Mouse (Mus musculus) lung, postnatal 36 days (tissue): ENCODE measurements around the gene Gm5475.

Source experiments
- DNase-seq: peaks from one replicate; pipeline ENCODE4 v3.0.0; 2022; ENCODE audit warnings: mixed read lengths

Gene Gm5475

GRCm38 (mm10) chr15:100414011-100414410, 7.9 kb upstream of the Gm5475 start:
- no peak for DNase-seq

GRCm38 (mm10) chr15:100414942-100415341, 7.0 kb upstream of the Gm5475 start:
- DNase-seq = peak; percentile 42

- peak; percentile 53 for DNase-seq
These were observed 6.3 kb upstream of the Gm5475 start for GRCm38 (mm10) chr15:100415684-100416083.

GRCm38 (mm10) chr15:100417854-100418450, 4.0 kb upstream of the Gm5475 start:
- no peak for DNase-seq

GRCm38 (mm10) chr15:100419311-100419710, 2.6 kb upstream of the Gm5475 start:
- no peak for DNase-seq

- DNase-seq = no peak
These were observed 1.8 kb upstream of the Gm5475 start for GRCm38 (mm10) chr15:100419901-100420745.

GRCm38 (mm10) chr15:100421059-100421757, 739 bp upstream of the Gm5475 start:
- no peak for DNase-seq

- no peak for DNase-seq
These were observed 529 bp downstream of the Gm5475 start for GRCm38 (mm10) chr15:100422476-100422875.

- DNase-seq = peak; percentile 97
These were observed 1.2 kb downstream of the Gm5475 start for GRCm38 (mm10) chr15:100422899-100423860.

GRCm38 (mm10) chr15:100423916-100424315, 2.0 kb downstream of the Gm5475 start:
- DNase-seq = peak; percentile 66

- DNase-seq = peak; percentile 42
These were observed 2.6 kb downstream of the Gm5475 start, which contains the start of gene Slc11a2 for GRCm38 (mm10) chr15:100424396-100425122. Gene Slc11a2 (minus strand): TSS chr15:100425072.

GRCm38 (mm10) chr15:100428296-100428905, 6.5 kb downstream of the Gm5475 start:
- peak; percentile 43 for DNase-seq

GRCm38 (mm10) chr15:100429959-100430565, 8.1 kb downstream of the Gm5475 start:
- no peak for DNase-seq

- DNase-seq = no peak
These were observed 11.3 kb downstream of the Gm5475 start for GRCm38 (mm10) chr15:100433234-100433633.

GRCm38 (mm10) chr15:100436112-100436511, 14.2 kb downstream of the Gm5475 start:
- peak; percentile 45 for DNase-seq

GRCm38 (mm10) chr15:100436518-100436917, 14.6 kb downstream of the Gm5475 start:
- DNase-seq = no peak

- peak; percentile 94 for DNase-seq
These were observed 21.4 kb downstream of the Gm5475 start for GRCm38 (mm10) chr15:100443126-100443922.

GRCm38 (mm10) chr15:100446887-100447286, 24.9 kb downstream of the Gm5475 start:
- DNase-seq = peak; percentile 18

- DNase-seq = no peak
These were observed 26.6 kb downstream of the Gm5475 start for GRCm38 (mm10) chr15:100448572-100448971.

GRCm38 (mm10) chr15:100449495-100449894, 27.5 kb downstream of the Gm5475 start:
- no peak for DNase-seq
